Mouse (Mus musculus) limb, embryonic 15.5 days (tissue): Measurements from ENCODE around the gene Chchd10. TPM values are rescaled to one million over a fixed set of nuclear protein-coding genes. Genes with fewer than 3 reads are reported as not detected.
"Not testable (repeated sequence)": the region's sequence is repeated elsewhere in the genome, so short reads cannot be mapped to it uniquely, and the experiment has no call there.

Source experiments
- ATAC-seq: fragments of 200-750 bp; cut with Nextera tagmentation; 2 replicates; pipeline ENCODE4 v1.8.0; 2017; ENCODE audit warnings: low read depth, moderate TSS enrichment; ENCODE audit not compliant: insufficient number of reproducible peaks, low FRiP score, low TSS enrichment
- H3K27ac ChIP-seq: fragments of 300-500 bp; sonication (generic); 2 replicates; pipeline ENCODE4 v1.5.1; 2015; ENCODE audit warnings: moderate library complexity, mild to moderate bottlenecking, inconsistent platforms
- H3K27me3 ChIP-seq: fragments of 300-500 bp; sonication (generic); 2 replicates; pipeline ENCODE4 v1.6.1; 2015; ENCODE audit warnings: inconsistent platforms
- H3K36me3 ChIP-seq: fragments of 300-500 bp; sonication (generic); 2 replicates; pipeline ENCODE4 v1.6.1; 2015; ENCODE audit warnings: inconsistent platforms
- H3K4me1 ChIP-seq: fragments of 300-500 bp; sonication (generic); 2 replicates; pipeline ENCODE4 v1.6.1; 2015; ENCODE audit warnings: inconsistent platforms
- H3K4me2 ChIP-seq: fragments of 300-500 bp; sonication (generic); 2 replicates; pipeline ENCODE4 v1.6.1; 2015; ENCODE audit warnings: mild to moderate bottlenecking, inconsistent platforms
- H3K4me3 ChIP-seq: fragments of 300-500 bp; sonication (generic); 2 replicates; pipeline ENCODE4 v1.5.1; 2015; ENCODE audit warnings: mild to moderate bottlenecking, inconsistent platforms
- H3K9ac ChIP-seq: fragments of 300-500 bp; sonication (generic); 2 replicates; pipeline ENCODE4 v1.6.1; 2015; ENCODE audit warnings: inconsistent platforms
- H3K9me3 ChIP-seq: fragments of 300-500 bp; sonication (generic); 2 replicates; pipeline ENCODE4 v1.6.1; 2016; ENCODE audit warnings: inconsistent platforms
- WGBS: fragments of 180-500 bp; shearing (Covaris S2); methylation state at CpG from one replicate; pipeline ENCODE4 v1.1.7; 2015; 5-methylcytosine and 5-hydroxymethylcytosine counted together
- polyA plus RNA-seq: library from polyadenylated mRNA; unstranded; fragments of >200 nt; fragmentation: Nextera tagmentation; extraction: Ambion mirVana; gene quantifications from 2 replicates; pipeline ENCODE4 v1.2.1, GENCODE M21; 2015

The Chchd10 gene
- polyA plus RNA-seq = 17.5 and 31.0 TPM in 2 replicates

DNA sequence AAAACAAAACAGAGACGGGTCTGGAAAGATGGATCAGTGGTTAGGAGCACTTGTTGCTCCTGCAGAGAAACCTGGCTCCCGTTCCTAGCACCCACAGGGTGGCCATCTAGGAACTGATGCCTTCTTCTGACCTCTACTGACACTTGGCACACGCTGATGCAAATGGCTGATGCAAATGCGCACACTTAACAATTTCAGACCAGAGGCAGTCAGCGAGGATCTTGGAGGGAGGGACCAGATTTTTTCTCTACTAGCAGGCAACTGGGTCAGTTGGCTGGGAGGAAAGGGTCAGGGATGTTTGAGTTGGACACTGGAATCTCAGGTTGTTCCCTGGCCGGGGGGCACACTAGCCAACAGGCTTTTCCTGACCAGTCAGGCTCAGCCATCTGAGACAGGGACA is at the start of gene Chchd10:
Gene Chchd10, plus strand, starts transcription at position 240 of the 400 bp plus-strand sequence.
- WGBS = 37% methylated on average over 6 of the region's 6 CpGs
- H3K4me1 ChIP-seq = peaks cover 45% of the 10 kb centered on the region
- ATAC-seq = no peak

DNA sequence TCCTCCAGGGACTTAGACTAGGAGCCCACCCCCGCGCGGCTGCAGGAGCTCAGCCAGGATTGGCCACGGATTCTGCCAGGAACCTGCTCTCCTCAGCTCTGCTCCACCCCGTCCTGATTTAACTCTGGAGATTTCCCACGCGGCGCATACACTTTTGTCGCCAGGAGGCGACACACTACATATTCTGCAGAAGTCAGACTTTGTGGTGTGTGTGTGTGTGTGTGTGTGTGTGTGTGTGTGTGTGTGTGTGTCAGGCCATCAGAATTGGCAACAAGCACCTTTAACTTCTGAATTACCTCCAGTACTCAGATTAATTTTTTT is 49.7 kb upstream of the Chchd10 start:
- Histone ChIP-seq H3K4me1 (peaks cover 6% of the 10 kb centered on the region), H3K9ac (no peak overlapping the region), H3K9me3 (no peaks in the 10 kb centered on the region), H3K27me3 (no peaks in the 10 kb centered on the region), H3K27ac (no peak overlapping the region), H3K36me3 (no peaks in the 10 kb centered on the region), H3K4me2 (peak overlapping the region; percentile 32; the same call in 1 of the 2 replicates), H3K4me3 (no peak overlapping the region)
- ATAC-seq = 0 out of 2 replicates have a peak, but pooled peaks have one; percentile 25
- under 1% methylated on average over 10 of the region's 10 CpGs for WGBS

More for the DNA sequence above, at the start of gene Chchd10:
- Histone ChIP-seq H3K9ac (peak within 1 kb of the TSS; percentile 89), H3K27ac (peak within 1 kb of the TSS; percentile 89), H3K4me3 (peak within 1 kb of the TSS; percentile 66), H3K36me3 (peaks cover 4% of the 10 kb centered on the region), H3K4me2 (peak within 1 kb of the TSS; percentile 91), H3K27me3 (peaks cover 21% of the 10 kb centered on the region), H3K9me3 (no peaks in the 10 kb centered on the region)

DNA sequence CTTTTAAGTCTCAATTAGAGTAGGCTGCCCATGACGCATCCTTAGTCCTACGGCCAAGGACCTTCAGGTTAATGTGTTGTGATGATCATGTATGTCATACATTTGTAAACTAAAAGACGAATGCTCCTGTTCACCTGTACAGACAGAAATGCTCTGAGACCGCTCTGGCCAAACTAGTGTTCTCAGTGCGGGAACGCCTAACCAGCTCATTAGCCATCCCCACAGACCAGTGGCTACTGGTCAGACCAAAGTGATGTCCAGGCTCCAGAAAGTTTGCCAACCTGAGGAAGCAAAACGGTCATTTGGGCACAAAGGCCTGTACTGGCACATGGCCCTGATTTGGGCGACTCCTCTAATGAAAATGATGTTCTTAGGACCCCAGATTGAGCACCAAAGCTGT is 48.2 kb upstream of the Chchd10 start:
- Histone ChIP-seq H3K27me3 (no peaks in the 10 kb centered on the region), H3K9ac (no peak overlapping the region), H3K27ac (no peak overlapping the region), H3K9me3 (no peaks in the 10 kb centered on the region), H3K36me3 (no peaks in the 10 kb centered on the region), H3K4me1 (peaks cover 12% of the 10 kb centered on the region), H3K4me2 (no peak overlapping the region), H3K4me3 (no peak overlapping the region)
- 93% methylated on average over 8 of the region's 8 CpGs for WGBS
- ATAC-seq = no peak

DNA sequence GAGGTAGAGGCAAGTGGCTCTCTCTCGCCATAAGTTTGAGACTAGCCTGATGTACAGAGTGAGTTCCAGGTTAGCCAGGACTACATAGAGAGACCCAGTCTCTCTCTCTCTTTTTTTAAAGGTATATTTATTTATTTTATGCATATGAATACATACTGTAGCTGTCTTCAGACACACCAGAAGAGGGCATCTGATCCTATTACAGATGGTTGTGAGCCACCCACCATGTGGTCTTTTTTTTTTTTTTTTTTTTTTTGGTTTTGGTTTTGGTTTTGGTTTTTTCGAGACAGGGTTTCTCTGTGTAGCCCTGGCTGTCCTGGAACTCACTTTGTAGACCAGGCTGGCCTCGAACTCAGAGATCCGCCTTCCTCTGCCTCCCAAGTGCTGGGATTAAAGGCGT is 45.4 kb upstream of the Chchd10 start:
- H3K27ac ChIP-seq, H3K4me3 ChIP-seq, H3K9me3 ChIP-seq, H3K4me2 ChIP-seq, H3K9ac ChIP-seq, ATAC-seq, H3K36me3 ChIP-seq, H3K27me3 ChIP-seq: not testable (repeated sequence)
- H3K4me1 ChIP-seq = peaks cover 15% of the 10 kb centered on the region
- 81% methylated on average over 5 of the region's 5 CpGs for WGBS

DNA sequence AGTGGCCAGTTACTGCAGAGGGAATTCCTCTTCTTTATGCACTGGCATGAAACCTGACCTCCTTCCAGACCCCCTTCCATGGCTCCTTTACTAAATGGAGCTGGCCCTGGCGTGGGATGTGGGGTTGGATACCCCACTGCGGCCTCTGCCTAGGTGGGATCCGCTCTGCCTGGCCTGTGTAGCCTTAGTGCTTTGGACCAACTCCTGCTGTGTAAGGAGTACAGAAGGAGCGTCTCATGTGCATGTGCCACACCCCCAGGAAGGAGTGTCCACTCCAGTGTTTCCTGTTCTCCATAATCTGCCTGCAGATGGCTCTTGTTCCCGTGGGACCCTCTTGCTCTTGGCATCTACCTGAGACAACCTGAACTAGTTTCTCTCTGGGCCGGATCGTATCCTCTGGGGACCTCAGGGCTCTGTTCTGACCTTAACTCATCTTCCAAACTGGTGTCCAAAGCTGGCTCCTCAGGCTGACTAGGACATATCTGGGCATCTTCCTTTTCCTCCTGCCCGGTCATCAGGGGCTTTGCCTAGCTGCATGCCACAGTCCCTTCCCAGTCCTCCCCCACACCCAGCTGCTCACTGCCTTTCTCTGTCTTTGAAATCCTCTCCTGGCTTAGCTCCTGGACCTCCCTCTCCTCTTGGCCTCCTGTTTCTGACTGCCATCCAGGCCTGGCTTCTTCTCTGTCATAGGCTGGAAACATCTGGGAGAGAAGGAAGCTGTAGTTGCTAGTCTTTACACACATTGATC is 43.4 kb upstream of the Chchd10 start:
- H3K9me3 ChIP-seq = no peaks in the 10 kb centered on the region
- WGBS = 43% methylated on average over 8 of the region's 8 CpGs
- no peak for ATAC-seq

DNA sequence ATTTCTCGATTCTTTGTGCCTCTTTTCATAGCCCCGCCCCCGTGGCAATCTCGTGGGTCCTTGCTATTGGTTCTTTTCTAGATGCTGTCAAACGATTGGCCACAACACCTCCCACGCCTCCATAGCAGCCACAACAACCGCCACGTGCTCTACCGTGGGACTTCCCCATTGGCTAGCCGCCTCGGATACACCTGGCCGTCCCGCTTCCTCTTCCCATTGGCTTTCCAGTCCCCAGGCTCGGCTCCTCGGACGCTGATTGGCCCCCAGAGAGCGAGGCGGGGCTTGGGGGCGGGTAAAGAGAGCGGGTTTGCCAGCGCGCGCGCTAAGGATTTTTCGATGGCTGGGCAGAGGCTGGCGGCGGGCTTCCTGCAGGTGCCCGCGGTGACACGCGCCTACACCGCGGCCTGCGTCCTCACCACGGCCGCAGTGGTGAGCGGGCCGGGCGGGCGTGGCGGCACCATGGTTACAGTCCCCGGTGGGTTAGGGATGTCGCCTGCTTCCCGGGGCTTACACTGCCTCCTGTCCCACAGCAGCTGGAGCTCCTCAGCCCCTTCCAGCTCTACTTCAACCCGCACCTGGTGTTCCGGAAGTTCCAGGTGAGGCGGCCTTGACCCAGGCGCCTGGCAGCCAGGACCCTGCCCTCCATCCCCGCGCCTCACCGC is 39.7 kb upstream of the Chchd10 start, which contains the start of gene Derl3:
Gene Derl3, plus strand, starts transcription at position 325 of the 662 bp plus-strand sequence.
- peak within 1 kb of the TSS; percentile 24; the same call in 1 of the 2 replicates for H3K9ac ChIP-seq
- ATAC-seq = peak; percentile 97
- peak within 1 kb of the TSS; percentile 95 for H3K4me2 ChIP-seq
- no peak within 1 kb of the TSS for H3K27ac ChIP-seq
- peak within 1 kb of the TSS; percentile 45 for H3K4me3 ChIP-seq
- H3K4me1 ChIP-seq = peaks cover 29% of the 10 kb centered on the region
- WGBS = 1% methylated on average over 51 of the region's 51 CpGs
- peaks cover 42% of the 10 kb centered on the region for H3K36me3 ChIP-seq
- no peaks in the 10 kb centered on the region for H3K27me3 ChIP-seq
- no peaks in the 10 kb centered on the region for H3K9me3 ChIP-seq

More for the DNA sequence above, 43.4 kb upstream of the Chchd10 start:
- peaks cover 25% of the 10 kb centered on the region for H3K4me1 ChIP-seq
- no peak overlapping the region for H3K9ac ChIP-seq
- no peaks in the 10 kb centered on the region for H3K27me3 ChIP-seq
- H3K27ac ChIP-seq = no peak overlapping the region
- no peak overlapping the region for H3K4me3 ChIP-seq
- no peak overlapping the region for H3K4me2 ChIP-seq
- peaks cover 6% of the 10 kb centered on the region; the same call in 1 of the 2 replicates for H3K36me3 ChIP-seq

DNA sequence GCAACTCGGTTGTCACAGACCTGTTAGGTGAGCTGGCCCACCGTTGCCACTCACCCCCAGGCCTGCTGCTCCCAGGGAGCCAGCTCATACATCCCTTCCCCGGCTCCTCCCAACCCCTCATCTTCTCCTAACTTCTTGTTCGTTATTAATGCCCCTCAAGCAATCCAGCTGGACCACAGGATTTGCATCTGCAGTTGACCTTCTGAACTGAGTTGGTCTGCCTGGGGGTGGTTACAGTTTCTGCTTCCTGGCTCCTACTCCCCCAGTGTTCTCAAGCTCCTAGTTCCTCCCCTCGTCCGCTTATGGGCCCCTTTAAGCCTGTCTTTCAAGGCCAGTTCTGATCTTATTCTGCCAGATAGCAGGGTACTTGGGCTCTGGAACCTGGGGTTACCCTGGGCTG is 38.3 kb upstream of the Chchd10 start:
- Histone ChIP-seq H3K27me3 (no peaks in the 10 kb centered on the region), H3K27ac (no peak overlapping the region), H3K4me3 (no peak overlapping the region), H3K9me3 (no peaks in the 10 kb centered on the region), H3K36me3 (peaks cover 50% of the 10 kb centered on the region), H3K9ac (no peak overlapping the region), H3K4me1 (peaks cover 26% of the 10 kb centered on the region), H3K4me2 (no peak overlapping the region)
- WGBS = 62% methylated on average over 6 of the region's 6 CpGs
- no peak for ATAC-seq

DNA sequence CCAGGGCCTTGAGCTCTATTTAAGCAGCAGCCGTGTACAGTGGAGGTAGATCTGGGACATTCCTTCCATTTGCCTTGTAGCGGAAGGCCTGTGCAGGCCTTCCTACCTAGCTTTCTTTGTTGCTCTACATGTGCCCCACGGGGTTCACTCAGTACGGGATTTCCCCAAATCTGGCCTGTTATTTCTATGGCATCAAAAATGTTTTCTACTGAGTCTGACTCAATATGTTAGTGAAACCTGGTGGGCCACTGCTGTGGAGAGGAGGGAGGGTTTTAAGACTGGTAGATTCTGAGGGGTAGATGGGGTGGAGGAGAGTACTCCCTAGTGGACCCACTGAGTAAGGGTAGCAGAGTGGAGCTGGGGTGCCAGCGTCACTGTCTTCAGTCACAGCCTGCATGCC is 37.2 kb upstream of the Chchd10 start:
- Histone ChIP-seq H3K27me3 (no peaks in the 10 kb centered on the region), H3K9ac (no peak overlapping the region), H3K4me1 (peaks cover 21% of the 10 kb centered on the region), H3K36me3 (peaks cover 57% of the 10 kb centered on the region), H3K9me3 (no peaks in the 10 kb centered on the region), H3K27ac (no peak overlapping the region), H3K4me2 (no peak overlapping the region), H3K4me3 (no peak overlapping the region)
- ATAC-seq = no peak
- 93% methylated on average over 5 of the region's 5 CpGs for WGBS

DNA sequence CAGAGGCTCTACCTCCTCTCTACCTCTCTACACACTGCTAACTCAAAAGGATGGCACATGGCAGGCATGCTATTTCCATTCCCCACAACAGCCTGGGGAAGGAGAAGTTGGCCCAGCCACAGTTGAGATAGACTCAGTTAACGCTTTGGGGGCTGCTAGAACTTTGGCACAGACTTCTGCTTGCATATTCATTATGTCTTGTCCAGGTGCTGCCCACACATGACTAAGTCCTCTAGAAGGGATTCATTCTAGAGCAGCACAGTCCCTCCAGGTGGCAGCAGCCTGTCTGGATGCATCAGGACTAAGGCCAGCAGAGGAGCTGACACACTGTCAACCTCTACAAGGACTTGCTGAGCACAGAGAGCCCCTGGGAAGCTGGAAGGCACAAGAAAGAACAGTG is 36.7 kb upstream of the Chchd10 start:
- Histone ChIP-seq H3K4me2 (no peak overlapping the region), H3K9me3 (no peaks in the 10 kb centered on the region), H3K36me3 (peaks cover 61% of the 10 kb centered on the region), H3K27ac (no peak overlapping the region), H3K4me3 (no peak overlapping the region), H3K9ac (no peak overlapping the region), H3K27me3 (no peaks in the 10 kb centered on the region), H3K4me1 (peaks cover 21% of the 10 kb centered on the region)
- ATAC-seq = no peak
- WGBS = 94% methylated on average over 1 of the region's 1 CpGs

DNA sequence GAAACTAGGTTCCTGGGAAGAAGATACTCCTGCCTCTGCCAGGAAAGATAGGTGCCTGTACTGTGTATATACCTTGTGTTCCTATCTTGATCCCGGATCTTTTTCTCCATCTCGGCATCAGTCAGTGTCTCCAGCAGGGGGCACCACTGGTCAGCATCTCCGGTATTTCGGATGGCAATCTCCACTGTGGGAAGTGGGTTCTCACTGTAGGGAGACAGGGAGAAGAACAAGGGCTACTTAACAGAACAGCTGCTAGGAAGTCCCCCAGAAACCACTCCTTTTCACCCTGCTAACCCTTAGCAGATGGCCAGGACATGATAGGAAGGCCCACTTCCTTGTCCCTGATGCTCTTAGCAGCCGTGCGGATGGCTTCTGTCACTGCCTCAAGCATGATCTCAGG is 35.6 kb upstream of the Chchd10 start:
- no peak overlapping the region for H3K4me3 ChIP-seq
- H3K27ac ChIP-seq = no peak overlapping the region
- H3K27me3 ChIP-seq = no peaks in the 10 kb centered on the region
- peaks cover 73% of the 10 kb centered on the region for H3K36me3 ChIP-seq
- H3K9ac ChIP-seq = no peak overlapping the region
- ATAC-seq = no peak
- peaks cover 21% of the 10 kb centered on the region for H3K4me1 ChIP-seq
- no peak overlapping the region for H3K4me2 ChIP-seq
- no peaks in the 10 kb centered on the region for H3K9me3 ChIP-seq
- 39% methylated on average over 6 of the region's 6 CpGs for WGBS

DNA sequence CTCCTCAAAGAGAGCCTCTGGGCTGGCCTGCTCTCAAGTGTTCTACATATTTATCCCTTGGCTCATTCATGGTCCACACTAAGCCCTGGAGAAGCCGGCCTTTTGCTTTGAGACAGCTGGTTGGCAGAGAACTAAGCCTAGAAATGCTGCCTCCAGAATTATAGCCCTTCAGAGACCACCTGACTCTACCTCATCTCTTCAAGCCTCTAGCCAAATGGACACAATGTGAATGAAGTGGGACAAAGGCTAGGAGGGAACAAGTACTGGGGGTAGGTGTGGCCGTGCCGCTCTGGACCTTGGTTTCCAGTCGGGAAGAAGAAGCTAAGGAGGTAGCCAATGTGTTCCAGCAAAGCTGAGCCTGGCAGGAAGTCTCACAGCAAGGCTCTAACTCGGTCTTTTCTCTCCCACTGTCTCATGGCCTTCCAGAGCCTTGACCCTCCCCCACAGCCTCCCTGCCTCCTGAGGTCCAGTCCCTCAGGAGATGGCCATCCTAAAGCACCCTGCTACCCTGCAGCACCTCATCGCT is 34.8 kb upstream of the Chchd10 start:
- Histone ChIP-seq H3K9ac (no peak overlapping the region), H3K36me3 (peaks cover 80% of the 10 kb centered on the region), H3K27ac (no peak overlapping the region), H3K27me3 (no peaks in the 10 kb centered on the region), H3K4me1 (peaks cover 17% of the 10 kb centered on the region), H3K4me2 (no peak overlapping the region), H3K4me3 (no peak overlapping the region), H3K9me3 (no peaks in the 10 kb centered on the region)
- no peak for ATAC-seq
- WGBS = 78% methylated on average over 6 of the region's 6 CpGs

DNA sequence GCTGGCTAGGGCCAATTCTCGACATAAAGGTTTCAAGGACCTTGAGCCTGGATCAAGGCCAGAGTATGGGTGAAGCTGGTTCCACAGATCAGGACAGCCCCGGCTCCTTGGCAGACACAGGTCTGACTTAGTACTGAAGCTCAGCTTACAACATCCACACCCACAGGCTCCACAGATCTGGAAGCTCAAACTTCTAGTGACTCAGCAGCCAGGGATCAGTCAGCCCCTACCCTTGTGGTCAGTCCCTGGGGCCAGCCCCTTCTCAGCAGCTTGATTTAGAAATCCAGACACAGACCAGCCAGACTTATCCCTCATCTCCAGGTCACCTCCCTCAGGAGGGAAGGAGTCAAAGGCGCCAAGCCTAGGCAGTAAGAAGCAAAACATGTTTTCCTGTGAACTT is 34.1 kb upstream of the Chchd10 start:
- H3K4me3 ChIP-seq = no peak overlapping the region
- WGBS = 67% methylated on average over 3 of the region's 3 CpGs
- no peak overlapping the region for H3K27ac ChIP-seq
- 0 out of 2 replicates have a peak, but pooled peaks cover 10% of the 10 kb centered on the region for H3K4me1 ChIP-seq
- ATAC-seq = 0 out of 2 replicates have a peak, but pooled peaks have one; percentile 62
- no peaks in the 10 kb centered on the region for H3K27me3 ChIP-seq
- no peak overlapping the region for H3K9ac ChIP-seq
- H3K9me3 ChIP-seq = no peaks in the 10 kb centered on the region
- no peak overlapping the region for H3K4me2 ChIP-seq
- H3K36me3 ChIP-seq = peaks cover 88% of the 10 kb centered on the region
